Mouse (Mus musculus): Measurements from ENCODE around the gene Wfs1. TPM values are rescaled to one million over a fixed set of nuclear protein-coding genes. Genes with fewer than 3 reads are reported as not detected.
A peak's percentile ranks its signal among the peaks of the same experiment; 100 is the strongest.

Wfs1 gene
- total and polyA plus RNA-seq, 3 experiments = 72.3 to 99.7 (median 82.3) TPM

GRCm38 (mm10) chr5:36938021-36938420 is 51.0 kb downstream of the Wfs1 start:
- no peak for DNase-seq
- Histone ChIP-seq H3K27me3 (ENCODE audit: control insufficient read depth, insufficient read depth, low read length) (no peaks in the 10 kb centered on the region), H3K79me2 (replicated peaks; ENCODE audit: control insufficient read depth, insufficient read depth, low read length) (no peaks in the 10 kb centered on the region), H3K27ac (no peak overlapping the region), H3K4me3 (no peak overlapping the region), H3K4me1 (ENCODE audit: control insufficient read depth, insufficient read depth, low read length) (no peaks in the 10 kb centered on the region; the same call in 1 of the 2 replicates), H3K9ac (ENCODE audit: low read depth, low read length) (no peak overlapping the region), H3K36me3 (ENCODE audit: control insufficient read depth, insufficient read depth, low read length) (no peaks in the 10 kb centered on the region)
- 88% methylated on average over 5 of the region's 5 CpGs for whole genome bisulfite sequencing
- TF ChIP-seq EP300 (IDR thresholded peaks at IDR 0.05; ENCODE audit: insufficient read depth, low read depth, low read length) = no peak
- intact Hi-C loops (cut with DNase I) = no loop called here

- peak; percentile 35 to 64 for DNase-seq
- H3K27ac ChIP-seq = peak overlapping the region; percentile 84
- TF ChIP-seq CTCF (IDR thresholded peaks at IDR 0.05) (peak; percentile 71), EP300 (IDR thresholded peaks at IDR 0.05; ENCODE audit: insufficient read depth, low read depth, low read length) (peak; percentile 52; the same call in 1 of the 2 replicates), POLR2A (IDR thresholded peaks at IDR 0.05; ENCODE audit: insufficient read depth, low read depth, low read length) (no peak)
Observed at GRCm38 (mm10) chr5:36936548-36936947, 52.5 kb downstream of the Wfs1 start.

GRCm38 (mm10) chr5:36935486-36936473 is 53.2 kb downstream of the Wfs1 start:
- Histone ChIP-seq H3K27ac (peak overlapping the region; percentile 84), H3K9ac (ENCODE audit: low read depth, low read length) (0 out of 2 replicates have a peak overlapping the region, but pooled peaks have one; percentile 5), H3K36me3 (ENCODE audit: control insufficient read depth, insufficient read depth, low read length) (no peaks in the 10 kb centered on the region), H3K4me3 (no peak overlapping the region), H3K27me3 (ENCODE audit: control insufficient read depth, insufficient read depth, low read length) (no peaks in the 10 kb centered on the region), H3K79me2 (replicated peaks; ENCODE audit: control insufficient read depth, insufficient read depth, low read length) (no peaks in the 10 kb centered on the region), H3K4me1 (ENCODE audit: control insufficient read depth, insufficient read depth, low read length) (no peaks in the 10 kb centered on the region; the same call in 1 of the 2 replicates)
- DNase-seq = peak; percentile 40 to 44
- intact Hi-C loops (cut with DNase I) = no loop called here
- TF ChIP-seq EP300 (IDR thresholded peaks at IDR 0.05; ENCODE audit: insufficient read depth, low read depth, low read length) (0 out of 2 replicates have a peak, but pooled peaks have one; percentile 39), CTCF (IDR thresholded peaks at IDR 0.05) (no peak)
- WGBS = 42% methylated on average over 17 of the region's 17 CpGs

More at GRCm38 (mm10) chr5:36936548-36936947, 52.5 kb downstream of the Wfs1 start:
- 54% methylated on average over 7 of the region's 7 CpGs for WGBS
- no peaks in the 10 kb centered on the region; the same call in 1 of the 2 replicates for H3K4me1 ChIP-seq (ENCODE audit: control insufficient read depth, insufficient read depth, low read length)
- intact Hi-C loops (cut with DNase I) = no loop called here
- H3K79me2 ChIP-seq (replicated peaks; ENCODE audit: control insufficient read depth, insufficient read depth, low read length) = no peaks in the 10 kb centered on the region
- no peaks in the 10 kb centered on the region for H3K27me3 ChIP-seq (ENCODE audit: control insufficient read depth, insufficient read depth, low read length)
- H3K4me3 ChIP-seq = no peak overlapping the region
- no peaks in the 10 kb centered on the region for H3K36me3 ChIP-seq (ENCODE audit: control insufficient read depth, insufficient read depth, low read length)
- H3K9ac ChIP-seq (ENCODE audit: low read depth, low read length) = no peak overlapping the region

- H3K79me2 ChIP-seq (replicated peaks; ENCODE audit: control insufficient read depth, insufficient read depth, low read length) = no peaks in the 10 kb centered on the region
- no peak overlapping the region for H3K9ac ChIP-seq (ENCODE audit: low read depth, low read length)
- WGBS = 65% methylated on average over 8 of the region's 8 CpGs
- no peaks in the 10 kb centered on the region for H3K36me3 ChIP-seq (ENCODE audit: control insufficient read depth, insufficient read depth, low read length)
- no peaks in the 10 kb centered on the region for H3K27me3 ChIP-seq (ENCODE audit: control insufficient read depth, insufficient read depth, low read length)
- H3K4me3 ChIP-seq = no peak overlapping the region
- no peak overlapping the region for H3K27ac ChIP-seq
- no peak for DNase-seq
- TF ChIP-seq EP300 (IDR thresholded peaks at IDR 0.05; ENCODE audit: insufficient read depth, low read depth, low read length) (no peak), CTCF (IDR thresholded peaks at IDR 0.05) (no peak), POLR2A (IDR thresholded peaks at IDR 0.05; ENCODE audit: insufficient read depth, low read depth, low read length) (no peak)
- H3K4me1 ChIP-seq (ENCODE audit: control insufficient read depth, insufficient read depth, low read length) = no peaks in the 10 kb centered on the region; the same call in 1 of the 2 replicates
- intact Hi-C loops (cut with DNase I) = no loop called here
Observed at GRCm38 (mm10) chr5:36933383-36933782, 55.6 kb downstream of the Wfs1 start.

GRCm38 (mm10) chr5:36929376-36929775 is 59.6 kb downstream of the Wfs1 start:
- Histone ChIP-seq H3K4me1 (ENCODE audit: control insufficient read depth, insufficient read depth, low read length) (no peaks in the 10 kb centered on the region), H3K27me3 (ENCODE audit: control insufficient read depth, insufficient read depth, low read length) (no peaks in the 10 kb centered on the region), H3K9ac (ENCODE audit: low read depth, low read length) (no peak overlapping the region), H3K27ac (peak overlapping the region; percentile 38; the same call in 1 of the 2 replicates), H3K4me3 (no peak overlapping the region), H3K36me3 (ENCODE audit: control insufficient read depth, insufficient read depth, low read length) (no peaks in the 10 kb centered on the region), H3K79me2 (replicated peaks; ENCODE audit: control insufficient read depth, insufficient read depth, low read length) (no peaks in the 10 kb centered on the region)
- WGBS = 51% methylated on average over 3 of the region's 3 CpGs
- intact Hi-C loops (cut with DNase I) = no loop called here
- TF ChIP-seq EP300 (IDR thresholded peaks at IDR 0.05; ENCODE audit: insufficient read depth, low read depth, low read length) (no peak), POLR2A (IDR thresholded peaks at IDR 0.05; ENCODE audit: insufficient read depth, low read depth, low read length) (no peak), CTCF (IDR thresholded peaks at IDR 0.05) (no peak)
- DNase-seq = peak in 1 of 2 experiments; percentile 45

GRCm38 (mm10) chr5:36928701-36929100 is 60.3 kb downstream of the Wfs1 start:
- H3K27ac ChIP-seq = no peak overlapping the region; the same call in 1 of the 2 replicates
- DNase-seq = no peak
- H3K4me1 ChIP-seq (ENCODE audit: control insufficient read depth, insufficient read depth, low read length) = peaks cover 2% of the 10 kb centered on the region; the same call in 1 of the 2 replicates
- 57% methylated on average over 4 of the region's 4 CpGs for WGBS
- H3K27me3 ChIP-seq (ENCODE audit: control insufficient read depth, insufficient read depth, low read length) = no peaks in the 10 kb centered on the region
- intact Hi-C loops (cut with DNase I) = no loop called here
- no peaks in the 10 kb centered on the region for H3K36me3 ChIP-seq (ENCODE audit: control insufficient read depth, insufficient read depth, low read length)
- no peaks in the 10 kb centered on the region for H3K79me2 ChIP-seq (replicated peaks; ENCODE audit: control insufficient read depth, insufficient read depth, low read length)
- no peak overlapping the region for H3K9ac ChIP-seq (ENCODE audit: low read depth, low read length)
- TF ChIP-seq POLR2A (IDR thresholded peaks at IDR 0.05; ENCODE audit: insufficient read depth, low read depth, low read length) (no peak), CTCF (IDR thresholded peaks at IDR 0.05) (peak; percentile 28)
- H3K4me3 ChIP-seq = no peak overlapping the region
